Mouse (Mus musculus): ENCODE measurements at regions not wholly inside any gene's neighbourhood (a gene's known extent, or its start where the extent isn't known, plus 50 kb on each side); places are given as distances from the start of the nearest gene placed in this dataset.
A peak's percentile ranks its signal among the peaks of the same experiment; 100 is the strongest.

DNA sequence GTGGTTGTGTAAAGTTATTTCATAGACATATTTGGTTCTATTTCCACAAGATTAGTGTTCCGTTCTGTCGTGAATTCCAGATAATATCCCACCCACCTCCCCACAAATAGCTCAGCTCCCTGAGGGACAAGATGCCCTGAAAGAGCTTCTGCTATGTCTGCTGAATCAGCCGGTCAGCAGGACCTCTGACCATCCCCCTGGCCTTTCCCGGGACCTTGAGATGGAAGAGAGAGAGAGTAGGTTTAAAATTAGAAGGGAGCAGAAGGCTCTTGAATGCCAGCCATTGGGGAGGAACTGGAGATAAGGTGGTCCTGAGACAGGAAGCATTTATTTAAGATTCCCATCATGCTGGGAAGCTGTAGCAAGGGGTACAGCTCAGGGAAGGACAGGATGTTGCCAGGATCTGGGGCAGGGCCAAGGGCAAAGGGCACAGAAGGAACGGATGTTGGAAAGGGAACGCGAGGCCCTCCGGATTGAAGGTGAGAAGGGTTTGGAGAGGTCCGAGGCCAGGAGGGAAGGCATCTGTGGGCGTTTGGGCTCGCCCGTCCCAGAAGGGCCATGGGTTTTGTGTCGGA is 344.7 kb upstream of the Tbx3 start:
- H3K9ac ChIP-seq: no peak overlapping the region
- no peaks in the 10 kb centered on the region for H3K36me3 ChIP-seq
- H3K27ac ChIP-seq (ENCODE audit: poor library complexity, severe bottlenecking): no peak overlapping the region
- H3K4me2 ChIP-seq: no peak overlapping the region
- peaks cover 10% of the 10 kb centered on the region for H3K4me1 ChIP-seq (replicated peaks)
- no peak overlapping the region for H3K4me3 ChIP-seq
- no peak for ATAC-seq (ENCODE audit: insufficient number of reproducible peaks, low FRiP score)
- 46% methylated on average over 13 of the region's 13 CpGs for WGBS
- no peaks in the 10 kb centered on the region for H3K27me3 ChIP-seq (replicated peaks)
- H3K9me3 ChIP-seq (replicated peaks): no peaks in the 10 kb centered on the region

DNA sequence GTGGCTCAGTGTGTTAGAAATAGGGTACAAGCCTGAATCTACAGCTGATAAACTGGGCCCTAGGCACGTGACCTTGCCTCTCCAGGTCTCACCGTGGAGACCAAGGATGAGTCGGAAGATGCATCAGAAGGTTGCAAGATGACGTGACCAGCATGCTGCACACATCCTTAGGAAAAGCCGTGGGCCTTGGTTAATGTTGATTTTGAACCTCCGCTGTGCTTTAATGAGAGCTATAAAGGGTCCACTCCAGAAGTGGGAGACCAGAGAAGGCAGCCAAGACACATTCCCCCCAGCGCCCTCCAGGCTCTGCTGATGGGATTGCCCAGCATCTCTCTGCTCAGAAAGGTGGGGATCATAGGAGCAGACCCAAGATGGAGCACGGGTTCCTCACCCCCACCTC is 343.6 kb upstream of the Tbx3 start:
- no peak overlapping the region for H3K4me2 ChIP-seq
- no peak overlapping the region for H3K4me3 ChIP-seq
- H3K36me3 ChIP-seq: no peaks in the 10 kb centered on the region
- ATAC-seq (ENCODE audit: insufficient number of reproducible peaks, low FRiP score): no peak
- H3K4me1 ChIP-seq (replicated peaks): peaks cover 13% of the 10 kb centered on the region
- H3K9me3 ChIP-seq (replicated peaks): no peaks in the 10 kb centered on the region
- no peaks in the 10 kb centered on the region for H3K27me3 ChIP-seq (replicated peaks)
- H3K9ac ChIP-seq: no peak overlapping the region
- WGBS: 79% methylated on average over 8 of the region's 8 CpGs
- no peak overlapping the region for H3K27ac ChIP-seq (ENCODE audit: poor library complexity, severe bottlenecking)

DNA sequence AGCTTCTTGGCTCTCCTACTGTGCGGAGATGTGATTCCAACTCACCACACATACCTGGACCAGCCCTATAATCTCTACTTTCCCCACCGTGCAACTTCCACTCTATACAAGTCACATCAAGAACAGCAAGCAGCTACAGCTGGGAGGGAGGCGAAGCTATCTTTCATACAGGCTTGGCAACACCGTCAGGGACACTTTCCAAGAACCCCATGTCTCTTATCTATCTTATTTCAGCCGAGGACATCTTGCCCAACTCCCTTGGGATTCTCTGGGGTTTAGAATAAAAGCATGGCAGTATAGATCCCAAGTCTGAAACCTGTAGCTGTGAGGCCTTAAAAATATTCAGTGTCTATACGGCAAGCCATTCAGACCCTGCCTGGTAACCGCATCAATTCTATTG is 341.5 kb upstream of the Tbx3 start:
- Histone ChIP-seq H3K27me3 (replicated peaks) (no peaks in the 10 kb centered on the region), H3K4me2 (no peak overlapping the region), H3K4me3 (no peak overlapping the region), H3K4me1 (replicated peaks) (peaks cover 22% of the 10 kb centered on the region), H3K9ac (no peak overlapping the region), H3K9me3 (replicated peaks) (no peaks in the 10 kb centered on the region), H3K27ac (ENCODE audit: poor library complexity, severe bottlenecking) (no peak overlapping the region), H3K36me3 (no peaks in the 10 kb centered on the region)
- ATAC-seq (ENCODE audit: insufficient number of reproducible peaks, low FRiP score): no peak
- 76% methylated on average over 7 of the region's 7 CpGs for WGBS

DNA sequence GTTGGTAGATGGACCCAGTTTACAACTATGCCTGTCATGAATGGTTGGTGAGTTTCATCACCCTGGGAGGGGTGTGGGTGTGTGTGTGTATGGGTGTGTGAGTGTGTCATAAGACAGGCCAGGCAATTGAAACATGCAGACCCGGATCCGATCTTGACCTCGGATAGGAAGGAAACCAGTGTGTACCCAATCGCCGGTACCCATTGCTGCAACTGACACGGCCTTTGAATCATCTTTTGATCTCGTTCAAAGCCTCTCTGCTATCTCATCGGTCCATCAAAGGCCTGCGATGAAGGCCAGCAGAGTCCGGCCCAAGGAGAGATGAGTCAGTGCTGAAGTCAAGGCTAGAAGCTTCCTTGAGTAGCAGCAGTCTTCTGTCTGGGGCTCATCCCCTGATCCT is 341.1 kb upstream of the Tbx3 start:
- no peaks in the 10 kb centered on the region for H3K9me3 ChIP-seq (replicated peaks)
- H3K4me3 ChIP-seq: no peak overlapping the region
- H3K27me3 ChIP-seq (replicated peaks): no peaks in the 10 kb centered on the region
- no peak overlapping the region for H3K27ac ChIP-seq (ENCODE audit: poor library complexity, severe bottlenecking)
- peaks cover 22% of the 10 kb centered on the region for H3K4me1 ChIP-seq (replicated peaks)
- H3K4me2 ChIP-seq: no peak overlapping the region
- 89% methylated on average over 10 of the region's 10 CpGs for WGBS
- H3K36me3 ChIP-seq: no peaks in the 10 kb centered on the region
- no peak for ATAC-seq (ENCODE audit: insufficient number of reproducible peaks, low FRiP score)
- H3K9ac ChIP-seq: no peak overlapping the region

- H3K4me2 ChIP-seq: no peak overlapping the region
- WGBS: 74% methylated on average over 6 of the region's 6 CpGs
- no peaks in the 10 kb centered on the region for H3K36me3 ChIP-seq
- H3K27me3 ChIP-seq (replicated peaks): no peaks in the 10 kb centered on the region
- H3K27ac ChIP-seq (ENCODE audit: poor library complexity, severe bottlenecking): no peak overlapping the region
- peaks cover 22% of the 10 kb centered on the region for H3K4me1 ChIP-seq (replicated peaks)
- no peak for ATAC-seq (ENCODE audit: insufficient number of reproducible peaks, low FRiP score)
- no peak overlapping the region for H3K4me3 ChIP-seq
- no peak overlapping the region for H3K9ac ChIP-seq
- no peaks in the 10 kb centered on the region for H3K9me3 ChIP-seq (replicated peaks)
Measured at GRCm38 (mm10) chr5:119329860-119330259, 340.6 kb upstream of the Tbx3 start.

- Histone ChIP-seq H3K4me3 (no peak overlapping the region), H3K36me3 (no peaks in the 10 kb centered on the region), H3K4me1 (replicated peaks) (peaks cover 15% of the 10 kb centered on the region; the same call in 1 of the 2 replicates), H3K4me2 (no peak overlapping the region), H3K27me3 (replicated peaks) (peaks cover 7% of the 10 kb centered on the region; the same call in 1 of the 2 replicates), H3K27ac (ENCODE audit: poor library complexity, severe bottlenecking) (no peak overlapping the region), H3K9me3 (replicated peaks) (no peaks in the 10 kb centered on the region), H3K9ac (no peak overlapping the region)
- no peak for ATAC-seq (ENCODE audit: insufficient number of reproducible peaks, low FRiP score)
- WGBS: 56% methylated on average over 3 of the region's 3 CpGs
Measured at GRCm38 (mm10) chr5:119331461-119331860, 339.0 kb upstream of the Tbx3 start.

DNA sequence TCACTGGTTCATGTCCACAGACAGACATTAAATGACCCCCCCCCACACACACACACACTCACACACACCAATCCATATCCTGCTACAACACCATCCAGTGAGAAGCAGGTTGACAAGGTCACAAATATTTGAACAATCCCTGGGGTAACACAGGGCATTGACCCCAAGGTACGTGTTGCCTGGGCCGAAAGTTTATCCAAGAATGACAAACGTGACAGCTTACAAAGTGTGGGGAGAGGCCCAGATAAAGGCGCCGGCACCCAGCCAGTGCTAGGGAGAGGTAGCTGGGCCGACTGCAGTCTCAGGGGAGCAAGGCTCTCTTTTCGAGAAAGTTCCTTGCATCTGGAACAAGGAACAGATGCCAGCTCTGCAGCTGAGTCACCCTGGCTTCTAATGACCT is 337.8 kb upstream of the Tbx3 start:
- Histone ChIP-seq H3K36me3 (no peaks in the 10 kb centered on the region), H3K27ac (ENCODE audit: poor library complexity, severe bottlenecking) (no peak overlapping the region), H3K9ac (no peak overlapping the region), H3K4me1 (replicated peaks) (peaks cover 15% of the 10 kb centered on the region; the same call in 1 of the 2 replicates), H3K27me3 (replicated peaks) (peaks cover 10% of the 10 kb centered on the region), H3K4me3 (no peak overlapping the region), H3K9me3 (replicated peaks) (no peaks in the 10 kb centered on the region), H3K4me2 (no peak overlapping the region)
- ATAC-seq (ENCODE audit: insufficient number of reproducible peaks, low FRiP score): 0 out of 2 replicates have a peak, but pooled peaks have one; percentile 48
- 8% methylated on average over 7 of the region's 7 CpGs for WGBS

GRCm38 (mm10) chr5:119335211-119335610 is 335.3 kb upstream of the Tbx3 start:
- Histone ChIP-seq H3K4me2 (no peak overlapping the region), H3K36me3 (no peaks in the 10 kb centered on the region), H3K9me3 (replicated peaks) (no peaks in the 10 kb centered on the region), H3K27me3 (replicated peaks) (peaks cover 10% of the 10 kb centered on the region), H3K9ac (no peak overlapping the region), H3K27ac (ENCODE audit: poor library complexity, severe bottlenecking) (no peak overlapping the region), H3K4me1 (replicated peaks) (peaks cover 15% of the 10 kb centered on the region; the same call in 1 of the 2 replicates), H3K4me3 (no peak overlapping the region)
- no peak for ATAC-seq (ENCODE audit: insufficient number of reproducible peaks, low FRiP score)
- 83% methylated on average over 2 of the region's 2 CpGs for WGBS

GRCm38 (mm10) chr5:119335979-119336378 is 334.5 kb upstream of the Tbx3 start:
- H3K4me1 ChIP-seq (replicated peaks): peaks cover 15% of the 10 kb centered on the region; the same call in 1 of the 2 replicates
- H3K4me3 ChIP-seq: no peak overlapping the region
- no peak overlapping the region for H3K9ac ChIP-seq
- no peak for ATAC-seq (ENCODE audit: insufficient number of reproducible peaks, low FRiP score)
- WGBS: 42% methylated on average over 6 of the region's 6 CpGs
- H3K9me3 ChIP-seq (replicated peaks): no peaks in the 10 kb centered on the region
- H3K27ac ChIP-seq (ENCODE audit: poor library complexity, severe bottlenecking): no peak overlapping the region
- peaks cover 10% of the 10 kb centered on the region for H3K27me3 ChIP-seq (replicated peaks)
- H3K36me3 ChIP-seq: no peaks in the 10 kb centered on the region
- H3K4me2 ChIP-seq: no peak overlapping the region

DNA sequence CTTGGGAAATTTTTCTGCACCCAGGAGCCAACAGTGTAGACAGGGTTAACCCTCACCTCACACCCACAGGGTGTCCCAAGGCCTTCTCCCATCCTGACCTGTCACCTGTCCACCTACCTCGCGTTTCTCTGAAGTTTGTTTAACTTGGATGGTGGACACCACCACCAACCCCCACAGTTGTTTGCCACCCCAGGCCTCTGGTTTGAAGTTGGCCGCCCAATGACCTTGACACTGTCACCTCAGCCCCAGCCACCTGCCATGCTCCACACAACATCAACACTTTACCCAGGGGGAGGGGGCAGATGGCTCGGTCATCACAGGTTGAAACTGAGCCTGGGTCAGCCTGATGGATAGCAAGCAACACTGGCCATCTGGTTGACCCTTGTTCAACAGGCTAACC is 332.7 kb upstream of the Tbx3 start:
- H3K9me3 ChIP-seq (replicated peaks): no peaks in the 10 kb centered on the region
- 88% methylated on average over 4 of the region's 4 CpGs for WGBS
- H3K4me3 ChIP-seq: no peak overlapping the region
- no peak overlapping the region for H3K4me2 ChIP-seq
- peaks cover 5% of the 10 kb centered on the region; the same call in 1 of the 2 replicates for H3K4me1 ChIP-seq (replicated peaks)
- H3K27me3 ChIP-seq (replicated peaks): peaks cover 10% of the 10 kb centered on the region
- H3K27ac ChIP-seq (ENCODE audit: poor library complexity, severe bottlenecking): no peak overlapping the region
- no peak overlapping the region for H3K9ac ChIP-seq
- H3K36me3 ChIP-seq: no peaks in the 10 kb centered on the region
- no peak for ATAC-seq (ENCODE audit: insufficient number of reproducible peaks, low FRiP score)

DNA sequence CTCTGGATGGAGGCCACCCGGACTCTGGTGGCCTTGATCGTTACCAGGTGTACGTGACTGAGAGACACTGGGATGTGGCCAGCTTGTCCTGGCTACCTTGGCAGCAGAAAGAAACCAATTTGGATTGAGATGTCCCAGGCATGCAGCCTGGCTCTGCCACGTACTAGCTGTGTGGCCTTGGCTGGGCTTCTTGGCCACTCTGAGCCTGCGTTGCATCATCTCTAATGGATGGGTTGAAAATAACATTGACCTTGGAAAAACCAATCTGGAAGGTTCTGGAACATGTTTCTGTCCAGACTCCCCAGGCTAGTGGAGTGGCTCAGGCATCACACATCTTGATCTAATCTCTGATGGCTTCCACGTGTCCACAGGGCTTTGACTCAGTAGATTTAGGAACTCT is 331.8 kb upstream of the Tbx3 start:
- 88% methylated on average over 6 of the region's 6 CpGs for WGBS

GRCm38 (mm10) chr5:119348303-119348702 is 322.2 kb upstream of the Tbx3 start:
- Histone ChIP-seq H3K9me3 (replicated peaks) (no peaks in the 10 kb centered on the region), H3K4me1 (replicated peaks) (peaks cover 5% of the 10 kb centered on the region), H3K4me3 (no peak overlapping the region), H3K27me3 (replicated peaks) (peaks cover 6% of the 10 kb centered on the region), H3K36me3 (no peaks in the 10 kb centered on the region), H3K4me2 (no peak overlapping the region), H3K9ac (no peak overlapping the region), H3K27ac (ENCODE audit: poor library complexity, severe bottlenecking) (no peak overlapping the region)
- WGBS: 46% methylated on average over 4 of the region's 4 CpGs
- ATAC-seq (ENCODE audit: insufficient number of reproducible peaks, low FRiP score): no peak

More for the DNA sequence above, 331.8 kb upstream of the Tbx3 start:
- H3K27me3 ChIP-seq (replicated peaks): peaks cover 10% of the 10 kb centered on the region
- H3K4me3 ChIP-seq: no peak overlapping the region
- no peaks in the 10 kb centered on the region for H3K9me3 ChIP-seq (replicated peaks)
- H3K36me3 ChIP-seq: no peaks in the 10 kb centered on the region
- no peak overlapping the region for H3K9ac ChIP-seq
- no peak overlapping the region for H3K27ac ChIP-seq (ENCODE audit: poor library complexity, severe bottlenecking)
- 0 out of 2 replicates have a peak, but pooled peaks cover 4% of the 10 kb centered on the region for H3K4me1 ChIP-seq (replicated peaks)
- H3K4me2 ChIP-seq: no peak overlapping the region
- ATAC-seq (ENCODE audit: insufficient number of reproducible peaks, low FRiP score): no peak
